Mouse (Mus musculus) cerebellum, adult 2 months (tissue): Measurements from ENCODE around the gene Alkbh5. TPM values are rescaled to one million over a fixed set of nuclear protein-coding genes. Genes with fewer than 3 reads are reported as not detected.
A peak's percentile ranks its signal among the peaks of the same experiment; 100 is the strongest.
"Not testable (repeated sequence)": the region's sequence is repeated elsewhere in the genome, so short reads cannot be mapped to it uniquely, and the experiment has no call there.

Experiments
- DNase-seq, 2 experiments: peaks; one replicate each; pipeline ENCODE4 v3.0.0; 2021
- H3K27ac ChIP-seq: fragments of 200-500 bp; 2 replicates; pipeline ENCODE4 v1.5.1; 2012; ENCODE audit warnings: low read length, control low read depth, inconsistent platforms; ENCODE audit not compliant: insufficient read depth
- H3K27me3 ChIP-seq: fragments of 200-500 bp; 2 replicates; pipeline ENCODE4 v1.6.1; 2012; ENCODE audit warnings: inconsistent platforms, mild to moderate bottlenecking, low read length, moderate library complexity; ENCODE audit not compliant: control insufficient read depth, insufficient read depth
- H3K4me1 ChIP-seq: fragments of 200-500 bp; 2 replicates; pipeline ENCODE4 v1.6.1; 2011; ENCODE audit warnings: low read length; ENCODE audit not compliant: control insufficient read depth, insufficient read depth
- H3K4me3 ChIP-seq: fragments of 200-500 bp; replicated peaks from 2 replicates; pipeline ENCODE3; 2011; ENCODE audit warnings: mild to moderate bottlenecking, low read depth, low read length, control low read depth; ENCODE audit not compliant: insufficient read depth
- CTCF ChIP-seq: fragments of 200-500 bp; IDR thresholded peaks from 2 replicates; pipeline ENCODE4 v1.5.1; 2011; ENCODE audit warnings: low read depth, mild to moderate bottlenecking, control low read depth, low read length, moderate library complexity, borderline replicate concordance; ENCODE audit not compliant: insufficient read depth
- POLR2A ChIP-seq: fragments of 200-500 bp; IDR thresholded peaks from 2 replicates; pipeline ENCODE4 v1.6.1; 2011; ENCODE audit warnings: low read length, control low read depth, borderline replicate concordance; ENCODE audit not compliant: insufficient read depth
- WGBS: fragments of 180-500 bp; shearing (Covaris S2); methylation state at CpG from one replicate; pipeline ENCODE4 v1.1.7; 2018; 5-methylcytosine and 5-hydroxymethylcytosine counted together
- polyA plus RNA-seq: library from polyadenylated mRNA; depleted of rRNA; stranded (reverse); fragments of >200 nt; gene quantifications from 2 replicates; pipeline ENCODE4 v1.2.3, GENCODE M21; 2012; rRNA removed

The Alkbh5 gene
- polyA plus RNA-seq, 1 experiment = 25.2 TPM

- Histone ChIP-seq H3K4me1 (no peaks in the 10 kb centered on the region), H3K27ac (no peak overlapping the region), H3K4me3 (no peak overlapping the region), H3K27me3 (no peaks in the 10 kb centered on the region)
- 40% methylated on average over 4 of the region's 4 CpGs for WGBS
- no peak for DNase-seq
- TF ChIP-seq CTCF = no peak
- TF ChIP-seq POLR2A = no peak
Measured at GRCm38 (mm10) chr11:60545433-60545832, 9.3 kb downstream of the Alkbh5 start.

GRCm38 (mm10) chr11:60548112-60548511 lies 11.9 kb downstream of the Alkbh5 start:
- H3K27me3 ChIP-seq = no peaks in the 10 kb centered on the region
- H3K4me3 ChIP-seq = no peak overlapping the region
- H3K4me1 ChIP-seq = peaks cover 4% of the 10 kb centered on the region; the same call in 1 of the 2 replicates
- no peak overlapping the region for H3K27ac ChIP-seq
- WGBS = 75% methylated on average over 3 of the region's 3 CpGs
- no peak for DNase-seq
- TF ChIP-seq CTCF = no peak

GRCm38 (mm10) chr11:60553091-60553490 lies 16.9 kb downstream of the Alkbh5 start:
- Histone ChIP-seq H3K4me3 (no peak overlapping the region), H3K27ac (no peak overlapping the region), H3K4me1 (peaks cover 4% of the 10 kb centered on the region; the same call in 1 of the 2 replicates), H3K27me3 (no peaks in the 10 kb centered on the region)
- TF ChIP-seq CTCF (no peak), POLR2A (no peak)
- DNase-seq = no peak

GRCm38 (mm10) chr11:60557675-60558074 lies 21.5 kb downstream of the Alkbh5 start:
- no peak overlapping the region for H3K4me3 ChIP-seq
- H3K27ac ChIP-seq = no peak overlapping the region
- 89% methylated on average over 3 of the region's 3 CpGs for WGBS
- no peak for DNase-seq
- no peak for TF ChIP-seq CTCF
- no peak for TF ChIP-seq POLR2A
- no peaks in the 10 kb centered on the region; the same call in 1 of the 2 replicates for H3K4me1 ChIP-seq
- no peaks in the 10 kb centered on the region for H3K27me3 ChIP-seq

DNA sequence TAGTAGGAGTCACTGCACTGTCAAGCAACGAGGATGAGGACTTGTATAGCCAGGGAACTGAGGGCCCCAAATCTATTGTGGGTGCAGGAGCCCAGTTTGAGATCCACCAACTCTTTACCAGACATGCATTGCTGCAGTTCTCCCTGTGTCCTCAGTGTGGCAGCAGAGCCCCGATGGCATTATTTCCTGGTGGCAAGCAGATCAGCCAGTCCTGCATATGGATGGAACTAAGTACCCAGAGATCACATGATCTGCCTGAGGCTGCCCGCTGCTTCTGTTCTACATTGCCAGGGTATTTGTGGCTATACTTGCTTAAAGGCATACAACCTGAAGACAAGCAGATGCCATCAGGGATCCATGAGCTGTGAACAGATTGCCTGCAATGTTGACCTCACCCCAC lies 23.2 kb downstream of the Alkbh5 start:
- TF ChIP-seq CTCF = peak; percentile 94
- no peak for TF ChIP-seq POLR2A
- Histone ChIP-seq H3K27ac (no peak overlapping the region), H3K4me1 (no peaks in the 10 kb centered on the region; the same call in 1 of the 2 replicates), H3K4me3 (no peak overlapping the region), H3K27me3 (no peaks in the 10 kb centered on the region)
- peak; percentile 74 to 77 for DNase-seq
- 5% methylated on average over 3 of the region's 3 CpGs for WGBS

- 17% methylated on average over 11 of the region's 12 CpGs for WGBS
- not testable (repeated sequence) for H3K27ac ChIP-seq, H3K4me1 ChIP-seq, H3K27me3 ChIP-seq, H3K4me3 ChIP-seq, DNase-seq
Measured at GRCm38 (mm10) chr11:60574006-60574405, 37.8 kb downstream of the Alkbh5 start.

Other genes with a start within 250 kb of the Alkbh5 start
- gene Tom1l2, start 183.5 kb upstream of the Alkbh5 start, polyA plus RNA-seq = 176 and 180 TPM in 2 replicates
- 7.1 and 8.0 TPM in 2 replicates for gene Drc3, start 183.1 kb upstream of the Alkbh5 start, polyA plus RNA-seq
- gene Gid4, start 119.2 kb upstream of the Alkbh5 start, polyA plus RNA-seq = 39.1 and 41.6 TPM in 2 replicates
- 31.3 and 33.4 TPM in 2 replicates for gene Atpaf2, start 117.9 kb upstream of the Alkbh5 start, polyA plus RNA-seq
- 101 and 110 TPM in 2 replicates for gene Drg2, start 81.8 kb upstream of the Alkbh5 start, polyA plus RNA-seq
- gene Myo15, start 67.0 kb upstream of the Alkbh5 start, polyA plus RNA-seq = 3.1 and 4.6 TPM in 2 replicates
- gene Llgl1, start 163.3 kb downstream of the Alkbh5 start, polyA plus RNA-seq = 88.3 and 90.5 TPM in 2 replicates
- 160 and 177 TPM in 2 replicates for gene Flii, start 190.9 kb downstream of the Alkbh5 start, polyA plus RNA-seq
- 27.4 and 28.4 TPM in 2 replicates for gene Mief2, start 192.0 kb downstream of the Alkbh5 start, polyA plus RNA-seq
- gene Top3a, start 241.0 kb downstream of the Alkbh5 start, polyA plus RNA-seq = 6.8 and 7.2 TPM in 2 replicates
- 16.4 and 17.5 TPM in 2 replicates for gene Smcr8, start 241.1 kb downstream of the Alkbh5 start, polyA plus RNA-seq